Mouse (Mus musculus) kidney, adult 2 months (tissue): ENCODE results near the gene Golph3. TPM values are rescaled to one million over a fixed set of nuclear protein-coding genes. Genes with fewer than 3 reads are reported as not detected.

Source experiments
- DNase-seq: peaks from one replicate; pipeline ENCODE4 v3.0.0; 2021
- H3K27ac ChIP-seq: fragments of 200-500 bp; 2 replicates; pipeline ENCODE4 v1.5.1; 2012; ENCODE audit warnings: low read depth, low read length, control low read depth, inconsistent platforms; ENCODE audit not compliant: insufficient read depth
- H3K27me3 ChIP-seq: fragments of 200-500 bp; replicated peaks from 2 replicates; pipeline ENCODE4 v1.6.1; 2012; ENCODE audit warnings: mild to moderate bottlenecking, moderate library complexity, low read length, inconsistent platforms; ENCODE audit not compliant: control insufficient read depth, insufficient read depth
- H3K36me3 ChIP-seq: fragments of 200-500 bp; 2 replicates; pipeline ENCODE4 v1.6.1; 2012; ENCODE audit warnings: mild to moderate bottlenecking, moderate library complexity, low read length, inconsistent platforms; ENCODE audit not compliant: control insufficient read depth, insufficient read depth
- H3K4me1 ChIP-seq: fragments of 200-500 bp; 2 replicates; pipeline ENCODE4 v1.6.1; 2011; ENCODE audit warnings: low read length; ENCODE audit not compliant: control insufficient read depth, insufficient read depth
- H3K4me3 ChIP-seq: fragments of 200-500 bp; 2 replicates; pipeline ENCODE4 v1.5.1; 2011; ENCODE audit warnings: mild to moderate bottlenecking, low read depth, low read length, control low read depth; ENCODE audit not compliant: insufficient read depth
- CTCF ChIP-seq: fragments of 200-500 bp; conservative IDR thresholded peaks from 2 replicates; pipeline ENCODE4 v1.5.1; 2011; ENCODE audit warnings: low read depth, mild to moderate bottlenecking, control low read depth, low read length, moderate library complexity, mixed read lengths; ENCODE audit not compliant: insufficient read depth, insufficient read length
- POLR2A ChIP-seq: fragments of 200-500 bp; IDR thresholded peaks from one replicate; pipeline ENCODE4 v1.6.1; 2011; ENCODE audit warnings: low read depth, low read length, control low read depth
- WGBS: fragments of 180-500 bp; shearing (Covaris S2); methylation state at CpG from one replicate; pipeline ENCODE4 v1.1.7; 2018; 5-methylcytosine and 5-hydroxymethylcytosine counted together
- polyA plus RNA-seq: library from polyadenylated mRNA; depleted of rRNA; stranded (reverse); fragments of >200 nt; gene quantifications from 2 replicates; pipeline ENCODE4 v1.2.3, GENCODE M21; 2012; rRNA removed

Golph3 gene
- polyA plus RNA-seq = 70.9 and 73.6 TPM in 2 replicates

GRCm38 (mm10) chr15:12321091-12321787 lies at the start of gene Golph3:
TSS of gene Golph3 (plus strand) at chr15:12321450.
- peak; percentile 97 for DNase-seq
- H3K36me3 ChIP-seq = no peaks in the 10 kb centered on the region
- WGBS = under 1% methylated on average over 71 of the region's 74 CpGs
- peaks cover 10% of the 10 kb centered on the region for H3K4me1 ChIP-seq
- TF ChIP-seq CTCF (no peak), POLR2A (peak; percentile 61)
- H3K27me3 ChIP-seq = no peaks in the 10 kb centered on the region
- H3K4me3 ChIP-seq = peak within 1 kb of the TSS; percentile 92
- peak within 1 kb of the TSS; percentile 99 for H3K27ac ChIP-seq

GRCm38 (mm10) chr15:12273325-12274052 lies 47.8 kb upstream of the Golph3 start:
- DNase-seq = peak; percentile 36
- Histone ChIP-seq H3K36me3 (no peaks in the 10 kb centered on the region), H3K27ac (no peak overlapping the region), H3K4me3 (no peak overlapping the region), H3K27me3 (no peaks in the 10 kb centered on the region), H3K4me1 (no peaks in the 10 kb centered on the region)
- TF ChIP-seq POLR2A (no peak), CTCF (no peak)
- 71% methylated on average over 12 of the region's 12 CpGs for WGBS

GRCm38 (mm10) chr15:12274053-12274769 lies 47.0 kb upstream of the Golph3 start:
- DNase-seq = no peak
- H3K27me3 ChIP-seq = no peaks in the 10 kb centered on the region
- H3K36me3 ChIP-seq = no peaks in the 10 kb centered on the region
- 57% methylated on average over 4 of the region's 4 CpGs for WGBS
- no peak overlapping the region for H3K4me3 ChIP-seq
- H3K4me1 ChIP-seq = no peaks in the 10 kb centered on the region
- no peak overlapping the region for H3K27ac ChIP-seq
- TF ChIP-seq POLR2A (no peak), CTCF (no peak)

GRCm38 (mm10) chr15:12275091-12275623 lies 46.1 kb upstream of the Golph3 start:
- H3K4me1 ChIP-seq = no peaks in the 10 kb centered on the region
- no peaks in the 10 kb centered on the region for H3K36me3 ChIP-seq
- 70% methylated on average over 4 of the region's 4 CpGs for WGBS
- DNase-seq = no peak
- TF ChIP-seq CTCF = no peak
- TF ChIP-seq POLR2A = no peak
- no peak overlapping the region for H3K27ac ChIP-seq
- H3K27me3 ChIP-seq = no peaks in the 10 kb centered on the region
- H3K4me3 ChIP-seq = no peak overlapping the region

GRCm38 (mm10) chr15:12279816-12280215 lies 41.4 kb upstream of the Golph3 start:
- WGBS = 91% methylated on average over 1 of the region's 1 CpGs
- Histone ChIP-seq H3K4me1 (no peaks in the 10 kb centered on the region), H3K27ac (no peak overlapping the region), H3K27me3 (no peaks in the 10 kb centered on the region), H3K36me3 (no peaks in the 10 kb centered on the region), H3K4me3 (no peak overlapping the region)
- no peak for TF ChIP-seq CTCF
- TF ChIP-seq POLR2A = no peak
- no peak for DNase-seq

GRCm38 (mm10) chr15:12284794-12285534 lies 36.3 kb upstream of the Golph3 start:
- no peaks in the 10 kb centered on the region for H3K4me1 ChIP-seq
- H3K36me3 ChIP-seq = no peaks in the 10 kb centered on the region
- no peaks in the 10 kb centered on the region for H3K27me3 ChIP-seq
- TF ChIP-seq POLR2A (no peak), CTCF (no peak)
- H3K27ac ChIP-seq = no peak overlapping the region
- 71% methylated on average over 6 of the region's 6 CpGs for WGBS
- DNase-seq = no peak
- no peak overlapping the region for H3K4me3 ChIP-seq
